Mouse (Mus musculus): ENCODE measurements around the gene Ttc6. TPM values are rescaled to one million over a fixed set of nuclear protein-coding genes. Genes with fewer than 3 reads are reported as not detected.
A peak's percentile ranks its signal among the peaks of the same experiment; 100 is the strongest.

The Ttc6 gene
- polyA plus RNA-seq (2016; fragmentation: Nextera tagmentation; extraction: Ambion mirVana) = 2.1 and 2.3 TPM in 2 replicates

- H3K27ac ChIP-seq (replicated peaks) = no peak within 1 kb of the TSS
- DNase-seq (ENCODE audit: low spot score) = no peak
- no peaks in the 10 kb centered on the region for H3K4me1 ChIP-seq
- no peak within 1 kb of the TSS for H3K4me3 ChIP-seq
- no peaks in the 10 kb centered on the region; the same call in 1 of the 2 replicates for H3K27me3 ChIP-seq (ENCODE audit: low read depth, poor library complexity, severe bottlenecking)
- 78% methylated on average over 6 of the region's 6 CpGs for WGBS
- H3K9me3 ChIP-seq (replicated peaks) = no peaks in the 10 kb centered on the region
- H3K36me3 ChIP-seq = no peaks in the 10 kb centered on the region
Observed at GRCm38 (mm10) chr12:57563909-57564308, at the start of gene Ttc6. Ttc6 (plus strand) TSS chr12:57564113.

DNA sequence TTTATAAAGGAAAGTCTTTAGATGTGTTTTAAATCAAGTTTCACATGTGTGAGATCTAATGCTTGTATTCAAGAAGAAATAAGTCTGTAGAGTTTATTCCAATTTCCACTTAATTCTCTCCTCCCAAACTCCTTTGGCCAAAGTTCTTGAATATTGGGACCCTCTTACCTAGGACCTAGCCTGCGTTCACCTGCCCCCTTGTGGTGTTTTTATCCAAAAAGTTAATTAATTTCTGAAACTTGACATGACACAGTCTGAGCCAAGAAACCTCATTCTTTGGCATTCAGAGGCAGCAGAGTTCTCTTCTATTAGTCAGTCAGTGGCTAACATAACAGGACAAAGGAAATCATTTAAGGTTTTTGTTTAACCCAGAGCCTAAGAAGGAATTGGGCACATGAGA is 49.4 kb upstream of the Ttc6 start:
- no peak overlapping the region for H3K27ac ChIP-seq (replicated peaks)
- no peaks in the 10 kb centered on the region for H3K36me3 ChIP-seq
- DNase-seq (ENCODE audit: low spot score) = no peak
- 0 out of 2 replicates have a peak, but pooled peaks cover 7% of the 10 kb centered on the region for H3K27me3 ChIP-seq (ENCODE audit: low read depth, poor library complexity, severe bottlenecking)
- no peaks in the 10 kb centered on the region for H3K9me3 ChIP-seq (replicated peaks)
- no peak overlapping the region for H3K4me3 ChIP-seq
- H3K4me1 ChIP-seq = peaks cover 13% of the 10 kb centered on the region
- 57% methylated on average over 1 of the region's 1 CpGs for WGBS

GRCm38 (mm10) chr12:57515702-57516377 is 48.1 kb upstream of the Ttc6 start:
- Histone ChIP-seq H3K36me3 (no peaks in the 10 kb centered on the region), H3K4me3 (no peak overlapping the region), H3K4me1 (peaks cover 8% of the 10 kb centered on the region; the same call in 1 of the 2 replicates), H3K9me3 (replicated peaks) (no peaks in the 10 kb centered on the region), H3K27ac (replicated peaks) (no peak overlapping the region), H3K27me3 (ENCODE audit: low read depth, poor library complexity, severe bottlenecking) (0 out of 2 replicates have a peak, but pooled peaks cover 16% of the 10 kb centered on the region)
- WGBS = 47% methylated on average over 12 of the region's 12 CpGs
- DNase-seq (ENCODE audit: low spot score) = no peak

- H3K27me3 ChIP-seq (ENCODE audit: low read depth, poor library complexity, severe bottlenecking) = peaks cover 92% of the 10 kb centered on the region
- DNase-seq (ENCODE audit: low spot score) = no peak
- WGBS = 88% methylated on average over 4 of the region's 4 CpGs
Observed at GRCm38 (mm10) chr12:57528335-57528734, 35.6 kb upstream of the Ttc6 start.

DNA sequence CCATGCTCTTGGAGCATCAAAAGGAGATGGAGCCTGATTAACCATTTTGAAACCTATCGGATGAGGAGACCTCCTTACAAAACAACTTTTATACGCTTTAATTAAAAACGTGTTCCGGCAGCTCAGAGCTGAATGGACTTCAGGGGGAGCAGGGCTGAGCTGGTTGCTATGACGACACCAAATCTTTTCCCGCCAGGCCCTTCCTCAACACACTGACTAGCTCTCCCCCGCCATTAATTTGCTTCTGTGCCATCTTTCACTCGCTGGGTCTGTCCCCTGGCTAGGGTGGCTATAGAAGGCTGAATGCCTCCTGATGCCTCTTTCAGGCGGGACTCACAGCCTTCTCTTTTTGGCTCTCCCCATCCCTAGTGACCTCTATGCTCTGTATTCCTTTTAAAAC is 33.4 kb upstream of the Ttc6 start:
- 8% methylated on average over 9 of the region's 9 CpGs for WGBS
- peak overlapping the region; percentile 79 for H3K27ac ChIP-seq (replicated peaks)
- peaks cover 98% of the 10 kb centered on the region for H3K27me3 ChIP-seq (ENCODE audit: low read depth, poor library complexity, severe bottlenecking)
- H3K4me3 ChIP-seq = peak overlapping the region; percentile 19
- H3K9me3 ChIP-seq (replicated peaks) = no peaks in the 10 kb centered on the region
- DNase-seq (ENCODE audit: low spot score) = peak; percentile 58
- no peaks in the 10 kb centered on the region for H3K36me3 ChIP-seq
- H3K4me1 ChIP-seq = peaks cover 33% of the 10 kb centered on the region

More at GRCm38 (mm10) chr12:57528335-57528734, 35.6 kb upstream of the Ttc6 start:
- no peaks in the 10 kb centered on the region for H3K36me3 ChIP-seq
- H3K4me3 ChIP-seq = no peak overlapping the region
- H3K27ac ChIP-seq (replicated peaks) = no peak overlapping the region
- peaks cover 16% of the 10 kb centered on the region for H3K4me1 ChIP-seq
- H3K9me3 ChIP-seq (replicated peaks) = no peaks in the 10 kb centered on the region

- H3K27me3 ChIP-seq (ENCODE audit: low read depth, poor library complexity, severe bottlenecking) = peaks cover 100% of the 10 kb centered on the region
- H3K36me3 ChIP-seq = no peaks in the 10 kb centered on the region
- H3K4me1 ChIP-seq = peaks cover 69% of the 10 kb centered on the region
- 1% methylated on average over 5 of the region's 6 CpGs for whole genome bisulfite sequencing
- DNase-seq (ENCODE audit: low spot score) = no peak
- peak overlapping the region; percentile 50 for H3K4me3 ChIP-seq
- H3K27ac ChIP-seq (replicated peaks) = peak overlapping the region; percentile 90
- no peaks in the 10 kb centered on the region for H3K9me3 ChIP-seq (replicated peaks)
Observed at GRCm38 (mm10) chr12:57534517-57534878, 29.4 kb upstream of the Ttc6 start.

- peak overlapping the region; percentile 50 for H3K4me3 ChIP-seq
- peaks cover 100% of the 10 kb centered on the region for H3K27me3 ChIP-seq (ENCODE audit: low read depth, poor library complexity, severe bottlenecking)
- H3K4me1 ChIP-seq = peaks cover 69% of the 10 kb centered on the region
- WGBS = under 1% methylated on average over 39 of the region's 39 CpGs
- no peaks in the 10 kb centered on the region for H3K36me3 ChIP-seq
- H3K27ac ChIP-seq (replicated peaks) = peak overlapping the region; percentile 90
- DNase-seq (ENCODE audit: low spot score) = peak; percentile 78
- no peaks in the 10 kb centered on the region for H3K9me3 ChIP-seq (replicated peaks)
Observed at GRCm38 (mm10) chr12:57534879-57535611, 28.9 kb upstream of the Ttc6 start.

DNA sequence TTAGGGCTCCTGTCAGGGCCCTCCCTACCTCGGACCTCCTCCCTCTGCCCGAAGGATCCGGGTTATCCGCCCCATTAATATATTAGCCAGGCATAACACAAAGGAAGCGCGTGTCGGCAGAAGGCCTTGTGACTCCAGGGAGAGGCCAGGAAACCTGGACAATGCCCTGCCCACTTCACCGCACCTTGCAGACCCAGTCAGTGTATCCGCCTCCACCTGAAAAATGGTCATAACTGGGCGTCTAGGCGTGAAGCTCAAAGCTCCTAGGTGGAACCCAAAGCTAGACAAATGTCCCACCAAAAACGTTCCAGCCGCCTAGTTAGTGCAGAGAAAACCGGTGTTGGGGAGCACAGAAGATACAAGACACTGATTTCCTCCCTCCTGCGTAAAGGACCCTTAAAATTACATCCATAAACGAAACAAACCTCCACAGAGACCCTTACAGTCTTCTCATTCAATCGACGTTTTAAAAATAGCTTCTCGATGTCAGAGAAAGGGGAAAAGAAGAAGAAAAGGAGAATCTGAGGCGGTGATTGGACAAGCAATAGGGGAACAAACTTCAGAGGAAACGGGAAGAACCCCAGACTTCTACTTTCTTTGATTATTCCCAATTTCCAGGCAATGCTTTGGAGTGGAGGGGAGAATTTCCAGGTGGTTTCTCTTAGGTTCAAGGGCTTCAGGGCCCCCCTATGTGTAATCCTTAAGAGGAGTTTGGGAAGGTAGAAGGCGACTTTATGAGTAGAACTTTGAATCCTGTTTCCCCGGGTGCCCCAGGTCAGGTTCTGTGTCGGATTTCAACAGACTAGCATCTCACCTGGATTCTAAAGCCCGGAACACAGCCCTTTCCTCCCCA is 27.6 kb upstream of the Ttc6 start:
- DNase-seq (ENCODE audit: low spot score) = peak; percentile 57
- Histone ChIP-seq H3K9me3 (replicated peaks) (no peaks in the 10 kb centered on the region), H3K4me1 (peaks cover 60% of the 10 kb centered on the region), H3K27ac (replicated peaks) (peak overlapping the region; percentile 90), H3K4me3 (peak overlapping the region; percentile 50), H3K36me3 (no peaks in the 10 kb centered on the region), H3K27me3 (ENCODE audit: low read depth, poor library complexity, severe bottlenecking) (peaks cover 100% of the 10 kb centered on the region)
- 2% methylated on average over 25 of the region's 25 CpGs for WGBS

- 2% methylated on average over 11 of the region's 11 CpGs for WGBS
- Histone ChIP-seq H3K4me1 (peaks cover 63% of the 10 kb centered on the region), H3K27ac (replicated peaks) (peak overlapping the region; percentile 90), H3K4me3 (peak overlapping the region; percentile 50), H3K9me3 (replicated peaks) (no peaks in the 10 kb centered on the region), H3K36me3 (no peaks in the 10 kb centered on the region), H3K27me3 (ENCODE audit: low read depth, poor library complexity, severe bottlenecking) (peaks cover 100% of the 10 kb centered on the region)
- no peak for DNase-seq (ENCODE audit: low spot score)
Observed at GRCm38 (mm10) chr12:57536909-57537670, 26.8 kb upstream of the Ttc6 start.

GRCm38 (mm10) chr12:57537791-57538587 is 25.9 kb upstream of the Ttc6 start:
- Histone ChIP-seq H3K9me3 (replicated peaks) (no peaks in the 10 kb centered on the region), H3K4me3 (peak overlapping the region; percentile 73), H3K36me3 (no peaks in the 10 kb centered on the region; the same call in none of the 2 replicates), H3K27me3 (ENCODE audit: low read depth, poor library complexity, severe bottlenecking) (peaks cover 100% of the 10 kb centered on the region), H3K27ac (replicated peaks) (peak overlapping the region; percentile 90), H3K4me1 (peaks cover 72% of the 10 kb centered on the region)
- WGBS = under 1% methylated on average over 21 of the region's 21 CpGs
- no peak for DNase-seq (ENCODE audit: low spot score)
